Mouse (Mus musculus): ENCODE results near the gene Troap. TPM values are rescaled to one million over a fixed set of nuclear protein-coding genes. Genes with fewer than 3 reads are reported as not detected.

Gene Troap
- polyA plus RNA-seq, 1 experiment from 2014 or later, result 33.4 TPM

DNA sequence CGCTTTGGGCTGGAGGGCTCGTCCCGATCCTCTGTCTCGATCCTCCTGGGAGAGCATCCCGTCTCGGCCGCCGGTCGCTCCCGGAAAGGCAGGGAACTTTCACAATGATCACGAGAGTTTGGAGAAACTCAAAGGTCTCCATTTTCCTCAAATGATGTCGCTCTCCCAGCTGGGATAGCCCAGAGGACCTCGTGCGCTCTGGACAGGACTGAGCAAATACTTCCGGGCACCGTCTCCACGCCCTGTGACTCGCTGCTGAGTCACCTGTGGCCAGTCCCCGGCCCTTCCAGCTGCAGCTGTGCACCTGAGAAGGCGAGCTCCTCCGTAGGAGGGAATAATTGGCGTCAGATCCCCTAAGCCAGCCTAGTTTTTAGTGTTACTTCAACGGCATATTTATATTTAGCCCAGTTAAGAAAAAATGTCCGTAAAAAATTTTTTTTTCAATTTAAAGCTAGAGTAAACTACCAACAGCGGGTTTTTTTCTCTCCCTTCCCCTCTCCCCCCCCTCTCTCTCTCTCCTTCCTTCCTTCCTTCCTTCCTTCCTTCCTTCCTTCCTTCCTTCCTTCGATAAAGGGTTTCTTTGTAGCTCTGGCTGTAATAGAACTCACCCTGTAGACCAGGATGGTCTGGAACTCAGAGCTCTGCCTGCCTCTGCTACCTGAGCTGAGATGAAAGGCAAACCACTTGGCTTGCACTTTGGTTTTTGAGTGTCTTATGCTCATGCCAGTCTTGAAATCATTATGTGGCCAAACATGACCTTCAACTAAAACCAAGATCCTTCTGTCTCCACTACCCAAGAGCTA, 43.6 kb upstream of the Troap start:
- no peaks in the 10 kb centered on the region for H3K9me3 ChIP-seq (ENCODE audit: control insufficient read depth, low read length)
- peak overlapping the region; percentile 56 for H3K4me3 ChIP-seq (ENCODE audit: low read depth, low read length)
- peak overlapping the region; percentile 38 for H3K9ac ChIP-seq (ENCODE audit: low read length)
- H3K27ac ChIP-seq (replicated peaks; ENCODE audit: low read depth, low read length), result no peak overlapping the region
- ATAC-seq (ENCODE audit: insufficient number of reproducible peaks, low FRiP score, low TSS enrichment, low read depth) (no peak), DNase-seq (ENCODE audit: low spot score) (peak; percentile 46)
- H3K4me2 ChIP-seq (ENCODE audit: low read depth, severe bottlenecking), result peak overlapping the region; percentile 76
- H3K4me1 ChIP-seq (ENCODE audit: control insufficient read depth, insufficient read depth, low read length), result peaks cover 8% of the 10 kb centered on the region; the same call in 1 of the 2 replicates
- H3K27me3 ChIP-seq (ENCODE audit: control insufficient read depth, insufficient read depth, low read length), result no peaks in the 10 kb centered on the region
- WGBS, result 12% methylated on average over 26 of the region's 26 CpGs
- H3K36me3 ChIP-seq (ENCODE audit: control insufficient read depth, insufficient read depth, low read length), result peaks cover 4% of the 10 kb centered on the region; the same call in 1 of the 2 replicates

DNA sequence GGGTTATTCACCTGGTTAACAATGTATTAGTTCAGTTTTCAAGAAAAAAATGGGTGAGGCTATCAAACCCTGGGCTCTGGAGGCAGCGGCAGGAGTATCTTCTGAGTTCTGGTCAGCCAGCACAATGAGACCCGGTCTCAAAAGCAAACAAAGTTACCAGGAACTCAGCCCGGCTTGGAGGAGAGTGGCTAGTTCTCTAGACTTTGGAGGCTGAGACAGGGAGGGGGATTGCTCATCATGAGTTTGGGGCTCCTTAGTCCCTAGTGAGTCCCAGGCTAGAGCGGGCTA, 43.0 kb upstream of the Troap start:
- no peak overlapping the region for H3K27ac ChIP-seq (replicated peaks; ENCODE audit: low read depth, low read length)
- H3K9ac ChIP-seq (ENCODE audit: low read length), result no peak overlapping the region

DNA sequence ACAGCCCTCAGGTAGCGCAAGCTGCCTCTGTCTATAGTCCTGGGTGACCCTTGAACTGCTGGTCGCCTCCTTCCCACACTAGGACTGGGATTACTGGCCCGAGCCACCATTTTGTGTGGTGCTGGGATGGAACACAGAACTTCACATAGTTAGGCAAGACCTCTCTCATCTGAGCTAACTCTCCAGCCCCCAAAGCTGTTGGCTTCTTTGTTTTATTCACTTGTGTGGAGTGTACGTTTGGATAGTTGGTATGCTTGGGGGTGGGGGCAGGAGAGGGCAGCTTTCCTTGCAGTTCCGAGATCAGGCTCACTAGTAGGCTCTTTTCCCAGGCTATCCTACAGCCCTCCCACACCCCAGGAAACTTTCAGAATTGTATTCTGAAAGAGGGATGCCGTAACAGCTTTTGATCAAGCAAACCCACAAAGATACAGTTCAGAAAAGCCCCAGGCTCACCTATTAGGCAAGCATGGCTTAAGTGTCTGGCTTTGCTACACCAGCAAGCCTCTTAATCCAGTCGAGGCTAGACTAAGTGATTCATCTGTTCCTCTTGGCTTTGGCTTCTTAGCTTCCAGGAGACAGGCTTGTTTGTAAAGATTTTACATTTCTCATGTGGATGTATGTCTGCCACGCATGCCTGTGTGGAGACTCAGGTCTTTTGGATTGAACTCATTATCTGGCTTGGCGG, 42.2 kb upstream of the Troap start:
- Histone ChIP-seq H3K4me1 (ENCODE audit: control insufficient read depth, insufficient read depth, low read length) (peaks cover 8% of the 10 kb centered on the region; the same call in 1 of the 2 replicates), H3K9ac (ENCODE audit: low read length) (peak overlapping the region; percentile 27), H3K36me3 (ENCODE audit: control insufficient read depth, insufficient read depth, low read length) (peaks cover 10% of the 10 kb centered on the region), H3K27ac (replicated peaks; ENCODE audit: low read depth, low read length) (no peak overlapping the region), H3K9me3 (ENCODE audit: control insufficient read depth, low read length) (no peaks in the 10 kb centered on the region), H3K4me2 (ENCODE audit: low read depth, severe bottlenecking) (peak overlapping the region; percentile 76), H3K4me3 (ENCODE audit: low read depth, low read length) (0 out of 2 replicates have a peak overlapping the region, but pooled peaks have one; percentile 8), H3K27me3 (ENCODE audit: control insufficient read depth, insufficient read depth, low read length) (no peaks in the 10 kb centered on the region)
- no peak for ATAC-seq (ENCODE audit: insufficient number of reproducible peaks, low FRiP score, low TSS enrichment, low read depth)
- no peak for DNase-seq (ENCODE audit: low spot score)
- WGBS, result 87% methylated on average over 9 of the region's 9 CpGs

More for the DNA sequence above, 43.0 kb upstream of the Troap start:
- H3K27me3 ChIP-seq (ENCODE audit: control insufficient read depth, insufficient read depth, low read length), result no peaks in the 10 kb centered on the region
- H3K4me1 ChIP-seq (ENCODE audit: control insufficient read depth, insufficient read depth, low read length), result peaks cover 8% of the 10 kb centered on the region; the same call in 1 of the 2 replicates
- WGBS, result 88% methylated on average over 4 of the region's 4 CpGs
- DNase-seq (ENCODE audit: low spot score), result no peak
- peak overlapping the region; percentile 56 for H3K4me3 ChIP-seq (ENCODE audit: low read depth, low read length)
- ATAC-seq (ENCODE audit: insufficient number of reproducible peaks, low FRiP score, low TSS enrichment, low read depth), result no peak
- H3K36me3 ChIP-seq (ENCODE audit: control insufficient read depth, insufficient read depth, low read length), result peaks cover 9% of the 10 kb centered on the region
- H3K4me2 ChIP-seq (ENCODE audit: low read depth, severe bottlenecking), result peak overlapping the region; percentile 76
- H3K9me3 ChIP-seq (ENCODE audit: control insufficient read depth, low read length), result no peaks in the 10 kb centered on the region

DNA sequence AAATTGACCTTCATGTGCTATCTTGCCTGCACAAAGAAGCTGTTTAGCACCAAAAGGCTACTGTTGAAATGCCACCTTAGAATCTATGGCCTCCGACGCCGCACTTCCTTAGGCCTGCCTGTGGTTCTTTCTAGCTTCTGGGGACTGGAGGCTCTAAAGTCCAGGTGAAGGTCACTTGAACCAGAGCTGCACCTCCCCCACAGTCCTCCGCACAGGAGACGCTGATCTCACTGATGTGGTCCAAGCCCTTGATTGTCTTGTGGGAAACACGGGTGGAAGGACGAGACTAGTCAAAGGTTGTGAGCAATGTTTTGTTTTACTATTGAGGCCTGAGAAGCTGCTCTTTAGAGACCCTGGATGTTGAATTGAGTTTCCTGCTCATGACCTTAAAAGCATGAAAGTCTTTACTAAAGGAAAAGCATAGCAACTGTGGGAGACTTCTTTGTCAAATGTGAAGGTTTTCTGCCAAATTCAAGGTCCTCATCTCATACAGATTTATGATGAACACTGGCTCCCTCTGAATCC, 41.6 kb upstream of the Troap start:
- Histone ChIP-seq H3K36me3 (ENCODE audit: control insufficient read depth, insufficient read depth, low read length) (peaks cover 10% of the 10 kb centered on the region), H3K4me2 (ENCODE audit: low read depth, severe bottlenecking) (peak overlapping the region; percentile 76; the same call in 1 of the 2 replicates), H3K4me1 (ENCODE audit: control insufficient read depth, insufficient read depth, low read length) (peaks cover 8% of the 10 kb centered on the region; the same call in 1 of the 2 replicates), H3K27me3 (ENCODE audit: control insufficient read depth, insufficient read depth, low read length) (no peaks in the 10 kb centered on the region), H3K9ac (ENCODE audit: low read length) (no peak overlapping the region; the same call in 1 of the 2 replicates), H3K4me3 (ENCODE audit: low read depth, low read length) (no peak overlapping the region), H3K27ac (replicated peaks; ENCODE audit: low read depth, low read length) (no peak overlapping the region), H3K9me3 (ENCODE audit: control insufficient read depth, low read length) (no peaks in the 10 kb centered on the region)
- ATAC-seq (ENCODE audit: insufficient number of reproducible peaks, low FRiP score, low TSS enrichment, low read depth) (no peak), DNase-seq (ENCODE audit: low spot score) (no peak)
- 86% methylated on average over 7 of the region's 7 CpGs for WGBS

DNA sequence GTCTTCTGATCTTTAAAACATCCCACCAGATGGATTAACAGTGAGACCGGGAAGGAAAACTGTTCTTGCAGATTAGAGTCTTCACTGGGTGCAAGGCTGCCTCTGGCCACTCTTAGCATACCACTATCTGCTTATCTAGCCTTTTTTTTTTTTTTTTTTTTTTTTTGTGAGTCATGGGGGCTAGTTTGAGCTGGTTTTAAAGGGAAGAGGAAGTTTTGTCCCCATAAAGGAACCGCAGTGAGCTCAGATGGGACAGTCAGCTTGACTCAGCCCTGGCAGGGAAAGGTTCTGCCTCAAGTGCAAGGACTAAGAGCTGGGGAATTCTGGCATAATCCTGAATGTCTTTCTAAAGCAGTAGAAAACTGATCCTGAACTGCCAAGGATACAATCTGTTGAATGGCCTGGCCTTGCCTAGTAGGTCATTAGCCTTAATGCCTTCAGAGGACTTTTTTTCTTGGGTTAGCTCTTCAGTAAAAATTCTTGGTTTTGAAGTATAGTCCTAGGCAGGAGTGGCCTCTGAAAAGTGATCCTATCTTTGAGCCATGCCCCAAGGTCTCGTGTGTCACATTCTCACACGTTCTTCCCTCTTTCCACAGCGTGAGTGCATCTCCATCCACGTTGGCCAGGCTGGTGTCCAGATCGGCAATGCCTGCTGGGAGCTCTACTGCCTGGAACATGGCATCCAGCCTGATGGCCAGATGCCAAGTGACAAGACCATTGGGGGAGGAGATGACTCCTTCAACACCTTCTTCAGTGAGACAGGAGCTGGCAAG, 40.7 kb upstream of the Troap start:
- Histone ChIP-seq H3K4me2 (ENCODE audit: low read depth, severe bottlenecking) (no peak overlapping the region), H3K27me3 (ENCODE audit: control insufficient read depth, insufficient read depth, low read length) (no peaks in the 10 kb centered on the region), H3K36me3 (ENCODE audit: control insufficient read depth, insufficient read depth, low read length) (peaks cover 12% of the 10 kb centered on the region), H3K4me3 (ENCODE audit: low read depth, low read length) (no peak overlapping the region), H3K9me3 (ENCODE audit: control insufficient read depth, low read length) (no peaks in the 10 kb centered on the region), H3K27ac (replicated peaks; ENCODE audit: low read depth, low read length) (no peak overlapping the region), H3K4me1 (ENCODE audit: control insufficient read depth, insufficient read depth, low read length) (peaks cover 8% of the 10 kb centered on the region; the same call in 1 of the 2 replicates), H3K9ac (ENCODE audit: low read length) (no peak overlapping the region)
- WGBS, result 94% methylated on average over 7 of the region's 7 CpGs
- ATAC-seq (ENCODE audit: insufficient number of reproducible peaks, low FRiP score, low TSS enrichment, low read depth) (no peak), DNase-seq (ENCODE audit: low spot score) (no peak)

DNA sequence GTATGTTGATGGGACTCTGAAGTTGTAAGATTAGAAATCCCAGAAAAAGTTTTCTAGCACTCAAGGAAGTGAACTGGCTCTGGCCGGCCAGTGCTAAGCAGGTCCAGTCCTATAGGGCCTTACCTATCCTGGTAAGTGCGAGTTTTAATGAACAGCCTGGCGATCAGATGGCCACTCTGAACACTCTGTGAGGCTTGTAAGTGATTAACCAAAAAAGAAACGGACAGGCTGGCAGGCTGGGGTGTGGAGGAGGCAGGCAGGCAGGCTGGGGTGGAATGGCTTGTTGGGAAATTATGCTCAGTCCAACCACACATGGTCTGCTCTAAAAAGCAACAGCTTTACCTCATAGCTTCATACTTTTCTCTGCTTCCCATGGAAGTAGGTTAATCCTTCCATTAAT, 38.9 kb upstream of the Troap start:
- ATAC-seq (ENCODE audit: insufficient number of reproducible peaks, low FRiP score, low TSS enrichment, low read depth) (no peak), DNase-seq (ENCODE audit: low spot score) (no peak)
- Histone ChIP-seq H3K27me3 (ENCODE audit: control insufficient read depth, insufficient read depth, low read length) (no peaks in the 10 kb centered on the region), H3K9ac (ENCODE audit: low read length) (no peak overlapping the region), H3K27ac (replicated peaks; ENCODE audit: low read depth, low read length) (no peak overlapping the region), H3K4me3 (ENCODE audit: low read depth, low read length) (no peak overlapping the region), H3K36me3 (ENCODE audit: control insufficient read depth, insufficient read depth, low read length) (peaks cover 12% of the 10 kb centered on the region), H3K9me3 (ENCODE audit: control insufficient read depth, low read length) (no peaks in the 10 kb centered on the region), H3K4me2 (ENCODE audit: low read depth, severe bottlenecking) (no peak overlapping the region), H3K4me1 (ENCODE audit: control insufficient read depth, insufficient read depth, low read length) (peaks cover 8% of the 10 kb centered on the region; the same call in 1 of the 2 replicates)
- 80% methylated on average over 4 of the region's 4 CpGs for WGBS

DNA sequence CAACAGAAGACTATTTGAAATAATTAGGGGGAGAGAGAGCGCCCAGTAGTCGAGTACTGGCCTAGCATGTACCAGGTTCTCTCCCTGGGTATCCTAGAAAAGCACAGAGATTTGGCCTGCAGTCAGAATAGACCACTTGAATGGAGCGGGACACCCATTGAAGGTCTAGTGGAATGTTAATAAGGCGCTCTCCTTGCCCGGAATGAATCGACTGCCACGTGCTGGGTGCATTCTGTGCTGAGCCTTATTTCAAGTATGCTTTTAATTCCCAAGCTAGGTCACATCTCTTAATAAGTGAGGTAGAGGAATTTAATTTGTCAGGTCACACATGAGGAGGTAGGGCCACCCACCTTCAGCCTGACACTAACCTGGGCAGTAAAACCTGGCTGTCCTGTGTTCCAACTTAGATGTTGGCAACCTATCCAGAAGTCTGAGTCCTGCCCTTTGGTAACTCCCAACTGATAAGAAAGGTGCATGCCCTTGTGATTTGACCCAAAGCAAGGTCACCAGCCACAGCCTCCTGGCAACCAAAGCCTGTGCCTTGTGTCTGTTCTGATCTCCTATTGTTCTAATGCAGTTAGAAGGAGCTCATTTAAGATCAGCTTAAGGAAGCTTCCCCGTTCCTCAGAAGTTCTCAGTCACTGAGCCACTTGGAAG, 38.0 kb upstream of the Troap start:
- Histone ChIP-seq H3K36me3 (ENCODE audit: control insufficient read depth, insufficient read depth, low read length) (peaks cover 12% of the 10 kb centered on the region), H3K9me3 (ENCODE audit: control insufficient read depth, low read length) (no peaks in the 10 kb centered on the region), H3K4me3 (ENCODE audit: low read depth, low read length) (no peak overlapping the region), H3K9ac (ENCODE audit: low read length) (no peak overlapping the region), H3K4me2 (ENCODE audit: low read depth, severe bottlenecking) (no peak overlapping the region), H3K27me3 (ENCODE audit: control insufficient read depth, insufficient read depth, low read length) (no peaks in the 10 kb centered on the region), H3K4me1 (ENCODE audit: control insufficient read depth, insufficient read depth, low read length) (peaks cover 8% of the 10 kb centered on the region; the same call in 1 of the 2 replicates), H3K27ac (replicated peaks; ENCODE audit: low read depth, low read length) (no peak overlapping the region)
- WGBS, result 94% methylated on average over 8 of the region's 8 CpGs
- DNase-seq (ENCODE audit: low spot score) (no peak), ATAC-seq (ENCODE audit: insufficient number of reproducible peaks, low FRiP score, low TSS enrichment, low read depth) (no peak)

Measured in limb, embryonic 11.5 days (tissue).